ENCODE assay signal across 15 mouse cellular contexts in the genomic region with DNA sequence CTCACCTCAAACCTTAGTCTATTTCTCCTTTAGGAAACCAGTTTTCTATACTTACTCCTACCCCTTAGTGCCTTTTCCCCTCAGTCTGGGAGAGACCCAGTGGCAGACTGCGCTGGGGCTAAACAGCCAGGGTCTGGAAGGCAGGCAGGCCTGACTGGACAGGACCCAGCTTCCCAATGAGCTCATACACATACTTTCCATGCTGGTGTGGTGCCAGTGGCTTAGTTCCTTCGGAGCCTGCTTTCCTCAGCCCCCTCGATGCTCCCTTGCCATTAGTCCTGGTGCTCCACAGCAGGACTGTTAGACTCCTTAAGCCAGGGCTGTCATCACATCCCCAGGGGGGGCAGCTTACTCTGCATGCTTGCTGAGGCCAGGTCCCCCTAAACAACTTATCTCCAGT. TPM values are rescaled to one million over a fixed set of nuclear protein-coding genes. Genes with fewer than 3 reads are reported as not detected.
DNase-seq lines count a peak whose midpoint lies in the region; ATAC-seq and TF ChIP-seq lines count a peak whose summit lies in the region.
"Had no signal": no experiment of that assay in that cellular context is flagged by ENCODE, and none has a peak within 500 bp of the region (broad histone marks: within the 10 kb centered on the region; RNA-seq: fewer than 3 reads in every experiment).

No protein-coding gene starts in this region.

- 0 out of 2 replicates have a peak, but pooled peaks have one; percentile 24 for ATAC-seq in heart, embryonic 14.5 days (ENCODE audit: insufficient number of reproducible peaks, insufficient read depth, low FRiP score, low read depth)
- ATAC-seq in stomach, postnatal 0 days (ENCODE audit: low FRiP score, low TSS enrichment): no peak; the same call in 1 of the 2 replicates
- ATAC-seq: forebrain, postnatal 0 days; midbrain, embryonic 13.5 days had no signal

- H3K4me3 ChIP-seq in heart, embryonic 14.5 days (ENCODE audit: control insufficient read depth in 1 of 2, insufficient read depth in 1 of 2, low read depth in 1 of 2, low read length in 2 of 2): no peak overlapping the region
- H3K4me3 ChIP-seq in stomach, postnatal 0 days (ENCODE audit: low read depth, low read length): no peak overlapping the region
- H3K4me3 ChIP-seq: hindbrain, embryonic 12.5 days; lung, embryonic 15.5 days; midbrain, embryonic 13.5 days had no signal

- 17% methylated on average over 3 of the region's 3 CpGs for WGBS in heart, embryonic 14.5 days
- WGBS in stomach, postnatal 0 days: 34% methylated on average over 3 of the region's 3 CpGs

- intact Hi-C loops in heart, postnatal 14 days (cut with DNase I): loop anchor here (5.0 kb wide), 3 partner anchors 33 to 83 kb away; partner anchors contain the start of gene Oxa1l

- peak overlapping the region; percentile 32 to 47; a peak in 2 of 4 replicates for H3K27ac ChIP-seq in heart, embryonic 14.5 days (replicated peaks in 1 of 2; ENCODE audit: control insufficient read depth in 1 of 2, insufficient read depth in 1 of 2, low read depth in 2 of 2, low read length in 2 of 2)
- H3K27ac ChIP-seq in stomach, postnatal 0 days (replicated peaks): 0 out of 2 replicates have a peak overlapping the region, but pooled peaks have one; percentile 40
- H3K27ac ChIP-seq: hindbrain, embryonic 12.5 days; lung, embryonic 15.5 days; midbrain, embryonic 13.5 days had no signal

- H3K36me3 ChIP-seq in heart, embryonic 14.5 days (ENCODE audit: control insufficient read depth, insufficient read depth, low read length): peaks cover 15% of the 10 kb centered on the region
- peaks cover 5% of the 10 kb centered on the region; the same call in 1 of the 2 replicates for H3K36me3 ChIP-seq in stomach, postnatal 0 days (ENCODE audit: control insufficient read depth, insufficient read depth, low read length)

- DNase-seq in heart, adult 18-20 months: no peak
- DNase-seq in urinary bladder, postnatal 14 days (ENCODE audit: low spot score): peak; percentile 70
- no peak for DNase-seq in urinary bladder, postnatal 25 days (ENCODE audit: low spot score)
- peak; percentile 54 to 76 for DNase-seq in heart, postnatal 14 days
- no peak for DNase-seq in stomach, postnatal 0 days (ENCODE audit: low spot score)
- no peak for DNase-seq in kidney, adult 8-10 months
- DNase-seq in embryo, embryonic 10 days (ENCODE audit: low spot score): no peak
- DNase-seq: adrenal gland, postnatal 14 days; forebrain, postnatal 0 days; kidney, adult 11 months; spleen, adult 18-20 months had no signal

- H3K9me3 ChIP-seq in heart, embryonic 14.5 days (ENCODE audit: control insufficient read depth, low read length): no peaks in the 10 kb centered on the region
- no peaks in the 10 kb centered on the region for H3K9me3 ChIP-seq in stomach, postnatal 0 days (ENCODE audit: control insufficient read depth, low read length)
- H3K9me3 ChIP-seq: hindbrain, embryonic 12.5 days; lung, embryonic 15.5 days; midbrain, embryonic 13.5 days had no signal

- H3K4me1 ChIP-seq in heart, embryonic 14.5 days (ENCODE audit: control insufficient read depth in 2 of 2, insufficient read depth in 2 of 2, low read length in 2 of 2): peaks cover 10 to 18% of the 10 kb centered on the region in 2 experiments; a peak in 3 of 4 replicates
- no peaks in the 10 kb centered on the region for H3K4me1 ChIP-seq in stomach, postnatal 0 days (replicated peaks; ENCODE audit: control insufficient read depth, insufficient read depth)

- TF ChIP-seq EP300 in stomach, postnatal 0 days (optimal IDR thresholded peaks at IDR 0.05): no peak

- no peak overlapping the region for H3K4me2 ChIP-seq in heart, embryonic 14.5 days (ENCODE audit: low read length)
- H3K4me2 ChIP-seq in stomach, postnatal 0 days (replicated peaks; ENCODE audit: low read depth): no peak overlapping the region
- H3K4me2 ChIP-seq: hindbrain, embryonic 12.5 days; lung, embryonic 15.5 days; midbrain, embryonic 13.5 days had no signal

- 0 out of 2 replicates have a peak overlapping the region, but pooled peaks have one; percentile 45 for H3K9ac ChIP-seq in heart, embryonic 14.5 days (ENCODE audit: low read length)
- peak overlapping the region; percentile 23; the same call in 1 of the 2 replicates for H3K9ac ChIP-seq in stomach, postnatal 0 days (ENCODE audit: low read length)
- H3K9ac ChIP-seq: forebrain, postnatal 0 days; hindbrain, embryonic 12.5 days; lung, embryonic 15.5 days; midbrain, embryonic 13.5 days had no signal

- TF ChIP-seq CTCF in stomach, postnatal 0 days (IDR thresholded peaks at IDR 0.05; ENCODE audit: low read depth): no peak

- H3K27me3 ChIP-seq in heart, embryonic 14.5 days (ENCODE audit: control insufficient read depth, insufficient read depth, low read length): no peaks in the 10 kb centered on the region
- no peaks in the 10 kb centered on the region for H3K27me3 ChIP-seq in stomach, postnatal 0 days (ENCODE audit: control insufficient read depth, insufficient read depth, low read length)
- H3K27me3 ChIP-seq: lung, embryonic 15.5 days; midbrain, embryonic 13.5 days had no signal

RNA-seq across cellular contexts. Expression of gene Mmp14, which starts 14.1 kb away (rescaled TPM):
- 100 and 115 TPM in 2 replicates for polyA plus RNA-seq in heart, embryonic 14.5 days (2014; fragmentation: Nextera tagmentation; extraction: Ambion mirVana)
- total RNA-seq in heart, adult 18-20 months (2021): 10 to 100 TPM; 12.4 to 15.3 TPM
- total RNA-seq in heart, postnatal 14 days (2021): 10 to 100 TPM; 53.6 to 60.0 TPM
- polyA plus RNA-seq in stomach, postnatal 0 days (2015; fragmentation: Nextera tagmentation; extraction: Ambion mirVana): 63.9 and 70.4 TPM in 2 replicates

RNA-seq across cellular contexts. Expression of gene Lrp10, which starts 18.5 kb away (rescaled TPM):
- polyA plus RNA-seq in heart, embryonic 14.5 days (2014; fragmentation: Nextera tagmentation; extraction: Ambion mirVana): 40.6 and 47.8 TPM in 2 replicates
- total RNA-seq in heart, adult 18-20 months (2021): 10 to 100 TPM; 40.0 to 47.8 TPM
- 10 to 100 TPM; 63.2 to 65.6 TPM for total RNA-seq in heart, postnatal 14 days (2021)
- polyA plus RNA-seq in stomach, postnatal 0 days (2015; fragmentation: Nextera tagmentation; extraction: Ambion mirVana): 59.3 and 70.0 TPM in 2 replicates

RNA-seq across cellular contexts. Expression of gene Mrpl52, which starts 18.8 kb away (rescaled TPM):
- 266 and 307 TPM in 2 replicates for polyA plus RNA-seq in heart, embryonic 14.5 days (2014; fragmentation: Nextera tagmentation; extraction: Ambion mirVana)
- 100 to 1,000 TPM; 122 to 150 TPM for total RNA-seq in heart, adult 18-20 months (2021)
- total RNA-seq in heart, postnatal 14 days (2021): 100 to 1,000 TPM; 102 to 116 TPM
- polyA plus RNA-seq in stomach, postnatal 0 days (2015; fragmentation: Nextera tagmentation; extraction: Ambion mirVana): 312 and 339 TPM in 2 replicates

RNA-seq across cellular contexts. Expression of gene Slc7a7, which starts 27.9 kb away (rescaled TPM):
- 10.0 and 10.9 TPM in 2 replicates for polyA plus RNA-seq in heart, embryonic 14.5 days (2014; fragmentation: Nextera tagmentation; extraction: Ambion mirVana)
- 1 to 10 TPM; 4.8 to 6.5 TPM for total RNA-seq in heart, adult 18-20 months (2021)
- total RNA-seq in heart, postnatal 14 days (2021): 1 to 10 TPM; 6.2 to 6.5 TPM
- 9.3 and 9.5 TPM in 2 replicates for polyA plus RNA-seq in stomach, postnatal 0 days (2015; fragmentation: Nextera tagmentation; extraction: Ambion mirVana)

RNA-seq across cellular contexts. Expression of gene Rem2, which starts 30.4 kb away (rescaled TPM):
- polyA plus RNA-seq in heart, embryonic 14.5 days (2014; fragmentation: Nextera tagmentation; extraction: Ambion mirVana): 1.4 TPM in 2 replicates
- total RNA-seq in heart, adult 18-20 months (2021): not detected
- not detected for total RNA-seq in heart, postnatal 14 days (2021)
- polyA plus RNA-seq in stomach, postnatal 0 days (2015; fragmentation: Nextera tagmentation; extraction: Ambion mirVana): 0.47 and 0.59 TPM in 2 replicates

Comparison
In these comparisons a context has a peak if more than half of its experiments do, and no peak if none do; other contexts are left out.
1. DNase-seq: peak in urinary bladder, postnatal 14 days (single experiment) and heart, postnatal 14 days (2 of 2); none in heart, adult 18-20 months (0 of 2), urinary bladder, postnatal 25 days (single experiment), stomach, postnatal 0 days (single experiment), kidney, adult 8-10 months (0 of 2) and embryo, embryonic 10 days (single experiment).